Mouse (Mus musculus) kidney, postnatal 10 days (tissue): ENCODE data around the gene H6pd.

ENCODE experiments used
- DNase-seq: peaks from one replicate; pipeline ENCODE4 v3.0.0; 2021; ENCODE audit warnings: mixed read lengths

H6pd gene

GRCm38 (mm10) chr4:149998786-149999509 lies 9.9 kb downstream of the H6pd start:
- DNase-seq = no peak

DNA sequence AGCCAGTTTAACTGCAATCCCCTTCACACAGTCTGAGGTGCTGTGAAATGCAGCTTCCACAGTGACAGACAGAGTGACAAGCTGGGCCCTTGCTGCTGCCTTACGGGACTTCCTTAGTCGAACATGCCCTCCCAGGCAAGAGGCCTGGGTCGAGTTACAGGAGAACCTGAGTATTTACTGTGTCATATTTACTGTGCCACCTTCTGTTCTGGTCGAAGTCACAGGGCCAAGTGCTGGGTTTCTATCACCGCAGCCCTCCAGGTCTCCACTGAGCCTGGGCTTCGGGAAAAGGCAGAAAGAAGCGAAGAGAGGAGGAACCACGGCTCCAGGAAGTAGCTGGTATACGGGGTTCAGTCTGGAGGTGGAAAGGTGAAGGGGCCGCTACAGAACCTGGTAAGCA lies 10.8 kb downstream of the H6pd start:
- no peak for DNase-seq

DNA sequence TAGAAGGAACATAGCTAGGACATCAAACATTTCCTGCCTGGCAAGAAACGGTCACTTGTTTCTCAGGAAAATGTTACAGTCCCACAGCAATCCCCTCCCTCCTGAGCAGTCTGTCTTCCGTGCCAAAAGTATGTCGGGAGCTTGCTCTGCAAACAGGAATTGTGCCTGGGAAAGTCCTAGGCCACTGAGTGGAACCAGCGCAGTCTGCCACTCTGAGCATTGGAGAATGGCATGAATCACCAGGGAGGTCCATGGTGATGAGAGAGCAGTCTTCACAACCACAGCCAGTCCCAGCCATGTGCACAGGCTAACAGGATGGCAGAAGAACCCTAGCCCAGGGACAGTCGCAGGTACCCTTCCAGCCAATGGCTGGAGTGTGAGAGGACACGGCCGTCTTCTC lies 12.4 kb downstream of the H6pd start:
- DNase-seq = no peak

DNA sequence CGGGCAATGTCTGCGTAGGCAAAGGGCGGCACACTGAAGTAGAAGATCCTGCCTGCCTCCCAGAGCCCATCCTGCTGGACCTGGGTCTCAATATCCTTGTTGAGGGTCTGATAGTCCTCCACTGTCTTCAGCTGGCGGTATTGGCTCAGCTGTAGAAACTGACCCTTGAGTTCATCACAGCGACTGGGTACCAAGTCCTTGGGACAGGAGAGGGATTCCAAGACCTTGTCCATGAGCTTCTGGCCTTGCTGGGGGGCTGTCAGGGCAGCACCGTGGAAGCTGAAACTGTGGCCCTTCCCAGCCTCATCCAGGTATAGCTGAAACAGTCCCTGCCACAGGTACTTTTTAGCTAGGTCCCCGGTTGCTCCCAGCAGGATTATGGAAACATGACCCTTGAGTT lies 12.9 kb downstream of the H6pd start:
- DNase-seq = no peak

DNA sequence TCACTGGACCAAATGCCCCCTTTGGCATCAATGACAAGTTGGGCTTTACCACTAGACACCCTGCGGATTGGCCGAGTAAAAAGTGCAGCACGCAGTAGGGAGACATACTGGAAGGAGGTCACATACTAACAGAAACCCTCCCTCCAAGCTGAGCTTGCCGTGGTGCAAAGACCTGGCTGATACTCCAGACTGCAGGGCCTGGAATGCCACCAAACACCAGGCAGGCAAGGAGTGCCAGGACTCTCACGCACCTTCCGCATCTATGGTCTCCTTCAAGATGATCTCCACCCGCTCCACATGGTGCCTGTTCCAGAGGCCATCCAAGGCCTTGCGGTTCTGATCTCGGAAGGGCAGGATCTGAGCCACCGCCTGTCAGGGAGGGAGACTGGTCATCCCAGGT lies 14.6 kb downstream of the H6pd start:
- DNase-seq = no peak

DNA sequence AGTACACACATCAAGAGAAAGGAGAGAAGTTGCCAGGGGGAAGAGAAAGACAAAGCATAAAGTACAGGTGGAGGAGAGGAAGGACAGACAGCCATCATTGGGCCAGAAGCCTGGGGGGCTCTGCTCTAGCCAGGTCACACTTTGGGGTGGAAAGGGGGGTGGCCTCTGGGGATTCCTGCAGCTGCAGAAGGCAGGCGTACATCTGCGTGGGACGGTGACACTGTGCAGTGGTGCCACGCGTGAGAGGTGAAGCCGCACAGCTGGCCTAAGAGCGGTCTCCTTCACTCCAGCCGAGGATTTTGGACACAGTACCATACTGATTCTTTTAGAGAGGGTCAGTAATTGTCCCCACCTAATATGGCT lies 16.2 kb downstream of the H6pd start:
- DNase-seq = no peak

DNA sequence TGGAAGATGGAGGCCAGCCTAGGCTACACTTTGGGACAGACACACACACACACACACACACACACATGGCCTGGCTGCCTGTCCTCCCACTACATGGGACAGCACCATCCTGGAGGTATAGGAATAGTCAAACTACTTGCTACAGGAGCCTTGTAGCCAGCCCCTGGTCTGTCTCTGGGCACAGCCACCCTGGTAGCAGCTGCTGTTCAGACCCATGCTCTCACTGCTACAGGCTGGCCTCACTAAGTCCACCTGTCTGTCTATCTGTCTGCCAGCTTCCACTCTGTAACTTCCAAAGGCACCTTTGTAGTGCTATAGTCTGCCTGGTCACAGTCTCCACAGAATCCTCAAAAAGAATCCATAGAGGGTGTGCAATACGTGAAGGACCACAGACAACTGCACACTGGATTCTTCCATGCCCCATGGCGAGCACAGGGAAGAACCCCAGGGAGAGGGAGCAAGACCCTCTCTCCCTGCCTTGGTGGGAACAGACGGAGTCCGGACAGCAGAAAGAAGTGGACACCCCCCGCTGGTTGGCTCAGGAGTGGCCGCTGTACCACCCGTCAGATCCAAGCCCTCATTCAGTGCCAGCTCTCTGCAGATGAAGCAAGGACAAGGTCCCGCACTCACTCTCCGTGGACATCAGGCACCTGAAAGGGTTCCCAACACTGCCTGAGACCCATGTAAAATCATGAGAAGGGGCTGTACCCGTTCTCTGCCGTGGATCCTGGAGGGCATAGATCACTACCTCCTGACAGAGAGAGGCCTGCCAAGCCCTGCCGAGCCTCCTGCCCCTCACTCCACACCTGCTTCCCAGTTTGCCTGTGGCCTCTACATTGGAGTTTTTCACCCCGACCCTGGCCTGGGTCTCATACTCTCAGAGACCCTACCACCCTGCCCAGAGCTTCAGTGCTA lies 16.8 kb downstream of the H6pd start:
- DNase-seq = no peak

- DNase-seq = peak; percentile 71
These were observed 17.7 kb downstream of the H6pd start for GRCm38 (mm10) chr4:149990954-149991633.

DNA sequence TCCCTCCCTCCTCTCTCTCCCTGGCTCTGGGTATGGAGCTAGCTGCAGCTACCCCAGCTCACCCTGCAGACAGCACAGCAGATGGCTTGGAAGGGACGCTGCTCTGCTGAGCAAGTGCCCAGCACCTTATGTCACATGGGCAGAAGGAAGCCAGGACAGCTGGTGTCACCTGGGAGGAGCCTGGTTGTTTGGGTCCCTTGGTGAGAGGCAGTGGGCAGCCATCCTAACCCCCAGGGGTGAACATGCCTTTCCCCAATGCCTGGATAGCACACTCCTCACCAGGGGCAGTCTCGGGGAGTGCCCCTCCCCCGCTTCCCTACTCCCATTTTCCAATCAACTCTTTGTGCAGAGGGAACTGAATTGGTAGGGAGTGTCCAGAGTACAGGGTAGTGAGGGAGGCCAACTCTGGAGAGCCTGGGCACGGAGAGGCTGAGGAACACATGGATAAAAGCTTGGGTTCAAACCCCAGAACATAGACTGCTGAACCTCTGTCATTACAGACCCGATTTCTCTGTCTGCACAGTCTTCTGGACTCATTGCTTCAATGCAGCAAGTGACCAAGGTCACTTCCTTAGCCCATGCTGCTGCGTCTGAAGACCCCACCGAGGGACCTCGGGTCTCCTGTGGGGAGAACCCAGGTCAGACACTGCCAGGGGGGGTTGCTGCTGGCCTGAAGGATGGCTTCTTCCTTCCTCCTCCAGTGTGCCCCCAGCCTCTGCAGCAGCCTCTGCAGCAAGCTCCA lies 18.4 kb downstream of the H6pd start:
- peak; percentile 60 for DNase-seq

GRCm38 (mm10) chr4:149988931-149989556 lies 19.8 kb downstream of the H6pd start:
- DNase-seq = peak; percentile 96

DNA sequence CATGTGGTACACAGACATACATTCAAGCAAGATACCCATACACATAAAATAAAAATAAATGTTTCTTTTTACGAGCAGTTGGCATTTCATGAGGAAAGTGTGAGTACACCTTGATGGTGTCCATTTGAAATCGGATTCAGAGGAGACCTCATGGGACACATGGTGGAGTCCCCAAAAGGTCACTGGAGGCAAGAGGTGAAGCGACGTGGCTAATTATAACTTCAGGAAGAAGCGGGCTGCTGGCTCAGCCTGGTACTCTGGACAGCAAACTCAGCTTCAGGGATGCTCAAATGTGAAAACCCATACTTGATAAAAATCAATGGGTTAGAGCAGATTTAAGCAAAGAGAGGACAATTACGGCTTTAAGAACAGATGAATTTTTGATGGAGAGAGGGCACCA lies 20.5 kb downstream of the H6pd start:
- DNase-seq = no peak

DNA sequence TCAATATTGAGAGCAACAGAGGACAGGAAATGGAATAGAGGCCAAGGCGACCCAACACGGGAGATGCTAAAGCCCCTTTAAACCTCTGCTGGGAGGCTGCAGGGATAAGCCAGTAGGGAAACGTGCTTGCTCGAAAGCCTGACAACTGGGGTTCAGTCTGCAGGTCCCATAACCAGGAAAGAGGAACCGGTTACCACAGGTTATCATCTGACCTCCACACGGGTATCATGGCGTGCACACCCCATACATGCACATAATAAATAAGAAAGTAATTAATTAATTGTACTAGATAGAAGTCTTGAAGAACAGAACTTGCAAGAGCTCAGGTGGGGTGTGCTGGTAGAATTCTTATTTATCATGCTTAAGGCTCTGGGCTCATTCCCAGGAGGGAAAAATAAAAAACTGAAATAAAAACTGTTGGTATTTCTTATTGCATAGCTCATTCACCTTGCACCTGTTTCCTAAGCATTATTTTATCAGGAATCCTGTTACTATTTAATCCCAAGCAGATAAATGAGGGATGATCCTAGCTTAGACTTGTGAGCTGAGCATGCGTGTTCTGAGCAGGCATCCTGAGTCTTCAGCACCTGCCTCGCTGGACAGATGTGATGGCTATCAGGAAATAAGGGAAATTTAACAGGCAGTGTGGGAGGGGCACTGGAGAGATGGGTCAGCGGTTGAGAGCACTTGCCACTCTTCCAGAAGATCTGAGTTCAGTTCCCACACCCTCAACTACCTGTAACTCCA lies 22.0 kb downstream of the H6pd start:
- DNase-seq = no peak

- no peak for DNase-seq
These were observed 24.7 kb downstream of the H6pd start for GRCm38 (mm10) chr4:149983921-149984645.

- no peak for DNase-seq
These were observed 26.7 kb downstream of the H6pd start for GRCm38 (mm10) chr4:149982154-149982553.

DNA sequence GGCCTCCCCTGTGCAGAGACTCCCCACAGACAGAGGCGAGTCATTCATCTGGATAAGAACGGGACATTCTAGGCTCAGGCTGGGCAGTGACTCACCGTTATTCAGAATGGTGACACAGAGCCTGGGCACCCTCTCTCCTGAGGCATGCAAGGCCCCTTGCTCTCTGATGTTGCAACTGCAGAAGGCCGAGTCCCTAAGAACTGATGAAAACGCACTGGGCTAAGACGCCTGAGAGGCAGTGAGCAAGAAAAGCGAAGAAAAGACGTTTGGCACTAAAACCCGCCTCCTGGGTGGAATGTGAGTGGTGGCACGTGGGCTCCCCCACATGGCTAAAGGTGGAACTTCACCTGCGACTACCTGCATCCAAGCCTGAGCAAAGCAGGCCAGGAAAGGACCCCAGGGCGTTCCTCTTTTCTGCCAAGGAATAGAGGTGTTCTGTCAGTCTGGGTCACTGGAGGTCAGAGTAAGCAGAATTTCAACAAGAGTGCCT lies 29.0 kb downstream of the H6pd start:
- DNase-seq = peak; percentile 89

DNA sequence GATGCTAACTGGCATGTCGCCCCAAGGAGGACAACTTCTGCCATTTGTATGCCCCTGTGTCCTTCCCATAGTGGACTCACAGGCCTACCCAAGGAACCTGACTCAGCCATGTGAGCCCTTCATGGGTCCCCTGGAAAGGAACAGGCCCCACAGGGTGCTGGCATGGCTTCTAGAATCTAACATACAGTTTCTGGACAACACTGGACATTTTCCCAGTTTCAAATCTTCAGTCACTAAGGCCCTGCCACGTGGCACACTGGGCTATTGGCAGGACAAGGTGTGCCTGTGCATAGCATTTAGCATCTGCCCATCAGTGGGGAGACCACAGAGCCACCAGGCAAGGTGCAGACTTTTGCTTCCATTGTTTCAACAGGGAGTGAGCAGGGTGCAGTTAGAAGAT lies 30.0 kb downstream of the H6pd start:
- DNase-seq = no peak

GRCm38 (mm10) chr4:149977801-149978544 lies 30.9 kb downstream of the H6pd start:
- DNase-seq = peak; percentile 53

GRCm38 (mm10) chr4:149977181-149977580 lies 31.6 kb downstream of the H6pd start:
- no peak for DNase-seq

DNA sequence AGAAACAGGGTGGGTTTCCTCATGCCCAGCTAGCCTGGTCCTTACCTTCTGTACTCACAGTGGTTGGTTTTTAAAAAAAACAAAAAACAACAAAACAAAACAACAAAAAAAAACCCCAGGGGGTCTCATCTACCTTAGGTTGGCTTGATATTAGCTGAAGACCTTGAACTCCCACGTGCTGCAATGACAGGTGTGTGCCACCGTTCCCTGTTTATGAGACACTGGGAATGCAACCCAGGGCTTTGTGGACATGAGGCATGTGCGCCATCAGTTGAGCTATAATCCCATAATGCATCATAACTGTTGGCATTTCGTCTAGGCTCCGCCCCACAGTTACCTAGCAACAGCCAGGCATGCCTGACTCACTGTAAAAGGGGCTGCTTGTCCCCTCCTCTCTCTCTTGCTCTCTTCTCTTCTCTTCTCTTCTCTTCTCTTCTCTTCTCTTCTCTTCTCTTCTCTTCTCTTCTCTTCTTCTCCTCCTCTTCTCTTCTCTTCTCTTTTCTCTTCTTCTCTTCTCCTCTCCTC lies 33.0 kb downstream of the H6pd start:
- DNase-seq = no peak

DNA sequence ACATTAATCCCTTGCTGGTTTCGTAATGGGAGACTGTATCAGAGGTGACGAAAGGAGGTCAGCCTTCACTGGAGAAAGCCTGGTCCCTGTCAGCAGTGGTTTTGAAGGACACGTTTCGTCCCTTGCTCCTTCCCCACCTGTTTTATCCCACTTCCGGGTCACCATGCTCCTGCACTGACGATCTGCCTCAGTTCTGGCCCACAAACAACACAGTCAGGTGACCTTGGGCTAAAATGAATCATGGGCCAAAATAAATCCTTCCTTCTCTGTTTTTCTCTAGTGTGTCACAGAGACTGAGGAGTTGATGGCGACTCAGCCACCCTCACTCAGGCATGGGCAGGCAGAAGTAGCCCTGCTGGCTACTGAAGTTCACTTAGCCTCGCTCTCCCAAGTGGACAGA lies 33.5 kb downstream of the H6pd start:
- no peak for DNase-seq
